Mouse (Mus musculus): ENCODE results near the gene Cldn22. TPM values are rescaled to one million over a fixed set of nuclear protein-coding genes. Genes with fewer than 3 reads are reported as not detected.

Cldn22 gene
- polyA plus RNA-seq, 1 experiment from 2014 or later = not detected

- Histone ChIP-seq H3K9ac (no peak overlapping the region), H3K9me3 (ENCODE audit: control insufficient read depth, low read length) (no peaks in the 10 kb centered on the region), H3K27me3 (ENCODE audit: control insufficient read depth, insufficient read depth, low read length) (no peaks in the 10 kb centered on the region), H3K4me3 (replicated peaks; ENCODE audit: low read length) (no peak overlapping the region), H3K36me3 (replicated peaks; ENCODE audit: control insufficient read depth, insufficient read depth) (no peaks in the 10 kb centered on the region), H3K27ac (no peak overlapping the region), H3K4me1 (replicated peaks; ENCODE audit: control insufficient read depth, insufficient read depth, low read length) (no peaks in the 10 kb centered on the region), H3K4me2 (replicated peaks) (no peak overlapping the region)
- ATAC-seq (ENCODE audit: low FRiP score) = no peak
- DNase-seq (ENCODE audit: low spot score) = no peak
- 93% methylated on average over 6 of the region's 6 CpGs for WGBS
Observed at GRCm38 (mm10) chr8:47799438-47799837, 24.8 kb upstream of the Cldn22 start.

GRCm38 (mm10) chr8:47802349-47802748 is 21.9 kb upstream of the Cldn22 start:
- ATAC-seq (ENCODE audit: low FRiP score) (no peak), DNase-seq (ENCODE audit: low spot score) (no peak)
- 90% methylated on average over 2 of the region's 2 CpGs for WGBS
- Histone ChIP-seq H3K9me3 (ENCODE audit: control insufficient read depth, low read length) (no peaks in the 10 kb centered on the region), H3K4me2 (replicated peaks) (no peak overlapping the region), H3K4me3 (replicated peaks; ENCODE audit: low read length) (no peak overlapping the region), H3K27me3 (ENCODE audit: control insufficient read depth, insufficient read depth, low read length) (no peaks in the 10 kb centered on the region), H3K4me1 (replicated peaks; ENCODE audit: control insufficient read depth, insufficient read depth, low read length) (no peaks in the 10 kb centered on the region), H3K27ac (no peak overlapping the region), H3K9ac (no peak overlapping the region), H3K36me3 (replicated peaks; ENCODE audit: control insufficient read depth, insufficient read depth) (no peaks in the 10 kb centered on the region)

DNA sequence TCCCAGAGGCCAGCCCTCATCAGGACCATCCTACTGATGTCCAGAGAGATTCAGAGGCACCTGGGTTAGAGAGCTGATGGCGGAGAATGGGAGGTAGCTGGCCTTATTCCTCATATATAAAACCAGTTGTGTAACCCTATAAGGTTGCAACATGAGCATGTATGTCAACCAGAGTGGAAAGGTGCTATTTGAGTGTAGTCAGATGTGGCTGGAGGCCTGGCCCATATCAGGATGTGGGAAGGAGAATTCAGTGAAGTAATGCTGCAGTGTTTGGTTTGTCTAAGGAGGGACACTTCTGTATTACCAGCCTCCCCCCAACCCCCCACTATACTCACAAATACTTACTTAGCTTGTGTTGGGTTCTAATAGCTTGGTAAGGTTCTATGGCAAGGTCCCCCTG is 20.0 kb upstream of the Cldn22 start:
- 93% methylated on average over 1 of the region's 1 CpGs for WGBS
- no peak for DNase-seq (ENCODE audit: low spot score)

DNA sequence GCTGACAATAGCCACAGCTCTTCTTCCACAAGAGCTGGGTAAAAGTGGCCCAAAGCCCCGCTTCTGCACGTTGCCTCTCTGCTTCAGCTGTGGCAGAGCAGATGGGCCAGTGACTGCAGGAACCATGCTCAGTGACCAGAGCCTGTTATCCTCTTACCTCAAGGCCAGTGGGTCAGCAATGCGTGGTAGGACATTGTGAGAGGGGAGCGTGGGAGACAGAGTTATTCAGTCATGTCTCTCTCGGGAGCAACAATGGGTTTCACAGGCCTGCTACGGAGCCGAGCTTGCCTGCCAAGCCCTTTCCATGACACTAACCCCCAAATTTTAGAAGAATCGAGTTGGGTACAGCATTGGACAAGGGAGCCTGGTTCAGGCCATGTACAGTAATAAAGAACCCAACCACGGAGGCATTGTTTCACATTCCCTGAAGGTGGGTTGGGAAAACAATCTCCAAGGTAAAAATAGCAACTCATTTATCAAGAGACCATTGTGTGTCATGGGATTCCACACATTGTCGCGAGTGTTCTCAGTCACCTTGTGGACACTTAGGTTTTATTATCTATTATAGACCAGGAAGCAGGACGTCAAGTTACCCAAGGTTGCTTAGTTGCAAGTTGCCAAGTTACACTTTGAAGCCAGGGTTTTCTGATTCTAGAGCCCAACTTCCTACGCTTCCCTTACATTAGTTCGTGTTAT is 14.2 kb upstream of the Cldn22 start:
- H3K27ac ChIP-seq = no peak overlapping the region
- H3K27me3 ChIP-seq (ENCODE audit: control insufficient read depth, insufficient read depth, low read length) = no peaks in the 10 kb centered on the region
- H3K4me2 ChIP-seq (replicated peaks) = no peak overlapping the region
- H3K9me3 ChIP-seq (ENCODE audit: control insufficient read depth, low read length) = no peaks in the 10 kb centered on the region
- no peaks in the 10 kb centered on the region for H3K4me1 ChIP-seq (replicated peaks; ENCODE audit: control insufficient read depth, insufficient read depth, low read length)
- WGBS = 87% methylated on average over 14 of the region's 14 CpGs
- H3K36me3 ChIP-seq (replicated peaks; ENCODE audit: control insufficient read depth, insufficient read depth) = no peaks in the 10 kb centered on the region
- no peak overlapping the region for H3K4me3 ChIP-seq (replicated peaks; ENCODE audit: low read length)
- no peak for DNase-seq (ENCODE audit: low spot score)
- H3K9ac ChIP-seq = no peak overlapping the region
- no peak for ATAC-seq (ENCODE audit: low FRiP score)

More for the DNA sequence above, 20.0 kb upstream of the Cldn22 start:
- Histone ChIP-seq H3K9me3 (ENCODE audit: control insufficient read depth, low read length) (no peaks in the 10 kb centered on the region), H3K27me3 (ENCODE audit: control insufficient read depth, insufficient read depth, low read length) (no peaks in the 10 kb centered on the region), H3K4me1 (replicated peaks; ENCODE audit: control insufficient read depth, insufficient read depth, low read length) (no peaks in the 10 kb centered on the region), H3K9ac (no peak overlapping the region), H3K4me3 (replicated peaks; ENCODE audit: low read length) (no peak overlapping the region), H3K27ac (no peak overlapping the region), H3K36me3 (replicated peaks; ENCODE audit: control insufficient read depth, insufficient read depth) (no peaks in the 10 kb centered on the region), H3K4me2 (replicated peaks) (no peak overlapping the region)
- ATAC-seq (ENCODE audit: low FRiP score) = no peak

DNA sequence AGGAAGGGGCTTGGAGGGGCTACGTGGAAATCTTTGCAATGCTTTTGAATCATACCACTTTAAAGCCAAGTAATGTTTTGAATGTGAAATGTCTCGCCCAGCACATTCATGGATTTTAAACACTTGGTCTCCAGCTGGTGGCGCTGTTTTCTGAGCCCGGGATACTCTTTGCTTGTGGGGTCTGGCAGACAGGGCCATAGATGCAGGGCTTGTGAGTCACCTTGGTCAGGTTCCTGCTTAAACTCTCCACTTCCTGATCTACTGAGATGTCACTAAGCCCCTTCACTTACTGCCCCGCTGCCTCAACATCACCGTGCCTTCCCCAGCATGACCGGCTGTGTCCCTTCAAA is 13.6 kb upstream of the Cldn22 start:
- H3K9ac ChIP-seq = no peak overlapping the region
- no peaks in the 10 kb centered on the region for H3K4me1 ChIP-seq (replicated peaks; ENCODE audit: control insufficient read depth, insufficient read depth, low read length)
- ATAC-seq (ENCODE audit: low FRiP score) = no peak
- DNase-seq (ENCODE audit: low spot score) = no peak
- no peak overlapping the region for H3K4me3 ChIP-seq (replicated peaks; ENCODE audit: low read length)
- no peak overlapping the region for H3K27ac ChIP-seq
- no peaks in the 10 kb centered on the region for H3K27me3 ChIP-seq (ENCODE audit: control insufficient read depth, insufficient read depth, low read length)
- H3K9me3 ChIP-seq (ENCODE audit: control insufficient read depth, low read length) = no peaks in the 10 kb centered on the region
- no peaks in the 10 kb centered on the region for H3K36me3 ChIP-seq (replicated peaks; ENCODE audit: control insufficient read depth, insufficient read depth)
- no peak overlapping the region for H3K4me2 ChIP-seq (replicated peaks)
- WGBS = 83% methylated on average over 7 of the region's 7 CpGs

DNA sequence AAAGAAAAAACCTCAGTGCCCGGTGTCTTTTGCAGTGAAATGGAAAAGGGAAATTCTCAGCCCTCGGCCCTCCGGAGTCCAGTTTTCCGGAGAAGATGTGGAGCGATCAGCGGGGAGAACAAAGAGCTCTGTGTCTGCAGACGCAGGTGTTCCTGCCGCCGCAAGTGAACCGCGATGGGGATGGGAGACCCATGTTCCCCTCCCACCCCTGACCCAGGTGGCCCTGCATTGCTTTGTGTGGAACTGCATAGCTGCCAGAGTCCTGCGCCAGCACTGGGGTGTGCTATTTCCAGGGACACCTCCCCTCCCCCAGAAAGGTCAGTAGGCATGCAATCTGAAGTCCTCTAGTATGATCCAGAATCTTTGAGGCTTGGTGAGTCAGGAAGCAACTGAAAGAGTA is 13.1 kb upstream of the Cldn22 start:
- no peaks in the 10 kb centered on the region for H3K9me3 ChIP-seq (ENCODE audit: control insufficient read depth, low read length)
- DNase-seq (ENCODE audit: low spot score) (no peak), ATAC-seq (ENCODE audit: low FRiP score) (no peak)
- H3K4me1 ChIP-seq (replicated peaks; ENCODE audit: control insufficient read depth, insufficient read depth, low read length) = no peaks in the 10 kb centered on the region
- H3K36me3 ChIP-seq (replicated peaks; ENCODE audit: control insufficient read depth, insufficient read depth) = no peaks in the 10 kb centered on the region
- H3K4me3 ChIP-seq (replicated peaks; ENCODE audit: low read length) = no peak overlapping the region
- H3K27ac ChIP-seq = no peak overlapping the region
- H3K4me2 ChIP-seq (replicated peaks) = no peak overlapping the region
- no peak overlapping the region for H3K9ac ChIP-seq
- WGBS = 77% methylated on average over 12 of the region's 12 CpGs
- no peaks in the 10 kb centered on the region for H3K27me3 ChIP-seq (ENCODE audit: control insufficient read depth, insufficient read depth, low read length)

DNA sequence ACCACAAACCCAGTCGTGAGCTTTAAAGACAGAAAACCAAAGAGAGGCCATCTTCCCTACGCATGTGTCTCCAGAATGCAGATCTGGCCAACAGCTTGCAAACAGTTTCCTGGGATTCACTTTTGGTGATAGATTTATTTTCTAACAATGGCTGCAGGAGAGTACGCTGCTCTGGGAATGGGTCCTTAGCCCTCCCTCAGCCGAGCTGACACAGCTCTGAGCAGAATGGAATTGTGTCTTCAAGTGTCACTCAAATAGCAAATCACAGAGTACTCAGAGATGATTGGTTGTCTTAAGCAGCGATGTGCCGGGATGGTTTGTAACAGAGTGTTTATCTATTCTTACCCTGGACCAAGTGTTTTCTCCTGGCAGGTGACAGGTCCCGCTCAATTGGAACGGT is 5.2 kb upstream of the Cldn22 start:
- ATAC-seq (ENCODE audit: low FRiP score) (no peak), DNase-seq (ENCODE audit: low spot score) (no peak)
- Histone ChIP-seq H3K27ac (no peak overlapping the region), H3K9ac (no peak overlapping the region), H3K9me3 (ENCODE audit: control insufficient read depth, low read length) (no peaks in the 10 kb centered on the region), H3K27me3 (ENCODE audit: control insufficient read depth, insufficient read depth, low read length) (no peaks in the 10 kb centered on the region), H3K4me1 (replicated peaks; ENCODE audit: control insufficient read depth, insufficient read depth, low read length) (no peaks in the 10 kb centered on the region), H3K4me2 (replicated peaks) (no peak overlapping the region), H3K4me3 (replicated peaks; ENCODE audit: low read length) (no peak overlapping the region), H3K36me3 (replicated peaks; ENCODE audit: control insufficient read depth, insufficient read depth) (no peaks in the 10 kb centered on the region)
- 93% methylated on average over 8 of the region's 8 CpGs for WGBS

DNA sequence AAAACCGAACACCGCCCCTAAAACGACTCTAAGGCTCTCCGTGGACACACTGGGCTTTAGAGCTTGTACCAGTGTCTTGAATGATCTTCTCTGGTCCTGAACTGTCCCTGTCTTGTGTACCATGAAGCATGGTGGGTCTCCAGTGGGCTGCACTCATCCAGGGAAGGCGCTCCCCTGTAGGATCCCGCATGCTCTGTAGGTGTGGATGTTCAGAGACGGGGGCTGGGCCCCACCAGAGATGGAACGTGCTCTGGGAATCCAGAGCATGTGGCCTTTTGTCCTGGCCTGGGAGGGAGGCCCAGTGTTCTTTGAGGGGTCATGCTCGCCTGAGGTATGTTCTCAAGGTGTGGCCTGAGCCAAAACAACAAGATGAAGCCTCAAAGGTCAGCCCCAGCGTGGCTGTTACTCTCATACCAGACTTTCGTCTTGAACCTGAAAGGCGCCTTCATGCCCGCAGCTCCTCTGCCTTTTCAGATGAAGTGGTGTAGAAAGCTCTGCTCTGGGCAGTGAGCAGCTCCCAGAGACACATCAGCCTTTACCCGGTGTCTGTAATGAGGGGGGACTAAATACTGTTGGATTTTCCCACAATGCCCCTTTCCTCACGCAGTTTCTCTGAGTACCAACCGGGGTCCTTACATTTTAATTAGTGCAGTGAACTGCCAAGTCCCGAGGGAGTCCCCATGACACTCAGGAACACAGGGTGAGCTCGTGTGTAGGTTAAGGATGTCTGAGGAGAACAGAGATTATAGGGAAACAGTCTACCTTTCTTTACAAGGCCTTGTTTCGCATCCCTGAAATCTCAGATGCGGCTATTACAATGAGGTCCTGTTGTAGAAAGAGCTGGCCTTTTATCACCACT is 3.1 kb upstream of the Cldn22 start:
- no peak overlapping the region for H3K4me2 ChIP-seq (replicated peaks)
- H3K9ac ChIP-seq = no peak overlapping the region
- 84% methylated on average over 20 of the region's 20 CpGs for WGBS
- no peaks in the 10 kb centered on the region for H3K36me3 ChIP-seq (replicated peaks; ENCODE audit: control insufficient read depth, insufficient read depth)
- no peak for ATAC-seq (ENCODE audit: low FRiP score)
- no peaks in the 10 kb centered on the region for H3K9me3 ChIP-seq (ENCODE audit: control insufficient read depth, low read length)
- no peak overlapping the region for H3K4me3 ChIP-seq (replicated peaks; ENCODE audit: low read length)
- H3K27ac ChIP-seq = no peak overlapping the region
- DNase-seq (ENCODE audit: low spot score) = no peak
- no peaks in the 10 kb centered on the region for H3K4me1 ChIP-seq (replicated peaks; ENCODE audit: control insufficient read depth, insufficient read depth, low read length)
- H3K27me3 ChIP-seq (ENCODE audit: control insufficient read depth, insufficient read depth, low read length) = no peaks in the 10 kb centered on the region

GRCm38 (mm10) chr8:47821843-47822242 is 2.4 kb upstream of the Cldn22 start, which contains the start of gene Cldn24:
Gene Cldn24 (plus strand): TSS chr8:47822143.
- Histone ChIP-seq H3K27ac (no peak within 1 kb of the TSS), H3K27me3 (ENCODE audit: control insufficient read depth, insufficient read depth, low read length) (no peaks in the 10 kb centered on the region), H3K9ac (no peak within 1 kb of the TSS), H3K9me3 (ENCODE audit: control insufficient read depth, low read length) (no peaks in the 10 kb centered on the region), H3K4me3 (replicated peaks; ENCODE audit: low read length) (no peak within 1 kb of the TSS), H3K4me2 (replicated peaks) (no peak within 1 kb of the TSS), H3K4me1 (replicated peaks; ENCODE audit: control insufficient read depth, insufficient read depth, low read length) (no peaks in the 10 kb centered on the region), H3K36me3 (replicated peaks; ENCODE audit: control insufficient read depth, insufficient read depth) (no peaks in the 10 kb centered on the region)
- DNase-seq (ENCODE audit: low spot score) (no peak), ATAC-seq (ENCODE audit: low FRiP score) (no peak)
- WGBS = 89% methylated on average over 6 of the region's 6 CpGs

All from hindbrain, embryonic 14.5 days (tissue).